Mouse (Mus musculus) limb, embryonic 14.5 days (tissue): Measurements from ENCODE around the gene Shox2. TPM values are rescaled to one million over a fixed set of nuclear protein-coding genes. Genes with fewer than 3 reads are reported as not detected.
A peak's percentile ranks its signal among the peaks of the same experiment; 100 is the strongest.

Source experiments
- ATAC-seq: fragments of 200-750 bp; cut with Nextera tagmentation; 2 replicates; pipeline ENCODE4 v1.8.0; 2017; ENCODE audit warnings: low read depth, moderate number of reproducible peaks, moderate TSS enrichment; ENCODE audit not compliant: low FRiP score
- DNase-seq: peaks from one replicate; pipeline ENCODE4 v3.0.0-alpha.2; 2015; ENCODE audit warnings: low spot score
- H3K27ac ChIP-seq: fragments of 300-500 bp; sonication (generic); replicated peaks from 2 replicates; pipeline ENCODE4 v1.5.1; 2014; ENCODE audit warnings: low read depth, mild to moderate bottlenecking, low read length, moderate library complexity, mixed read lengths
- H3K27me3 ChIP-seq: fragments of 300-500 bp; sonication (generic); 2 replicates; pipeline ENCODE4 v1.6.1; 2014; ENCODE audit warnings: low read length, mixed read lengths; ENCODE audit not compliant: control insufficient read depth, insufficient read depth
- H3K36me3 ChIP-seq: fragments of 300-500 bp; sonication (generic); 2 replicates; pipeline ENCODE4 v1.6.1; 2014; ENCODE audit warnings: mild to moderate bottlenecking, low read length, moderate library complexity, mixed read lengths; ENCODE audit not compliant: control insufficient read depth, insufficient read depth
- H3K4me1 ChIP-seq: fragments of 300-500 bp; sonication (generic); 2 replicates; pipeline ENCODE4 v1.6.1; 2014; ENCODE audit warnings: antibody characterized with exemption, low read length, mixed read lengths; ENCODE audit not compliant: control insufficient read depth, insufficient read depth
- H3K4me2 ChIP-seq: fragments of 300-500 bp; sonication (generic); replicated peaks from 2 replicates; pipeline ENCODE4 v1.6.1; 2014; ENCODE audit warnings: low read depth, mild to moderate bottlenecking, low read length, moderate library complexity; ENCODE audit not compliant: severe bottlenecking
- H3K4me3 ChIP-seq: fragments of 300-500 bp; sonication (generic); replicated peaks from 2 replicates; pipeline ENCODE4 v1.5.1; 2014; ENCODE audit warnings: low read length
- H3K9ac ChIP-seq: fragments of 300-500 bp; sonication (generic); 2 replicates; pipeline ENCODE4 v1.6.1; 2014; ENCODE audit warnings: mild to moderate bottlenecking, low read depth, low read length, moderate library complexity; ENCODE audit not compliant: severe bottlenecking
- H3K9me3 ChIP-seq: fragments of 300-500 bp; sonication (generic); 2 replicates; pipeline ENCODE4 v1.6.1; 2016; ENCODE audit warnings: low read length; ENCODE audit not compliant: control insufficient read depth
- POLR2A ChIP-seq: fragments of 200-500 bp; IDR thresholded peaks from 2 replicates; pipeline ENCODE4 v1.8.0; 2012; ENCODE audit warnings: inconsistent platforms, mild to moderate bottlenecking, moderate library complexity, borderline replicate concordance; ENCODE audit not compliant: insufficient read depth, insufficient read length; ENCODE audit errors: extremely low read depth
- WGBS: fragments of 180-500 bp; shearing (Covaris S2); extraction: QIAGEN DNeasy Blood & Tissue Kit; methylation state at CpG from one replicate; pipeline ENCODE4 v1.1.7; 2014; 5-methylcytosine and 5-hydroxymethylcytosine counted together
- polyA plus RNA-seq, 2 experiments: library from polyadenylated mRNA; depleted of rRNA in 1 of 2; stranded (reverse) in 1 of 2; unstranded in 1 of 2; fragments of >200 nt; fragmentation: Nextera tagmentation in 1 of 2; extraction: Ambion mirVana in 1 of 2; gene quantifications; 2 replicates each; pipeline versions ENCODE4 v1.2.1 to v1.2.3; 2012 to 2014

Shox2 gene
- polyA plus RNA-seq, 2 experiments: 36.5 to 58.8 TPM

- ATAC-seq (peak; percentile 10; the same call in 1 of the 2 replicates), DNase-seq (no peak)
- H3K9ac ChIP-seq: peak overlapping the region; percentile 48
Measured at GRCm38 (mm10) chr3:66982181-66982911, 775 bp upstream of the Shox2 start.

DNA sequence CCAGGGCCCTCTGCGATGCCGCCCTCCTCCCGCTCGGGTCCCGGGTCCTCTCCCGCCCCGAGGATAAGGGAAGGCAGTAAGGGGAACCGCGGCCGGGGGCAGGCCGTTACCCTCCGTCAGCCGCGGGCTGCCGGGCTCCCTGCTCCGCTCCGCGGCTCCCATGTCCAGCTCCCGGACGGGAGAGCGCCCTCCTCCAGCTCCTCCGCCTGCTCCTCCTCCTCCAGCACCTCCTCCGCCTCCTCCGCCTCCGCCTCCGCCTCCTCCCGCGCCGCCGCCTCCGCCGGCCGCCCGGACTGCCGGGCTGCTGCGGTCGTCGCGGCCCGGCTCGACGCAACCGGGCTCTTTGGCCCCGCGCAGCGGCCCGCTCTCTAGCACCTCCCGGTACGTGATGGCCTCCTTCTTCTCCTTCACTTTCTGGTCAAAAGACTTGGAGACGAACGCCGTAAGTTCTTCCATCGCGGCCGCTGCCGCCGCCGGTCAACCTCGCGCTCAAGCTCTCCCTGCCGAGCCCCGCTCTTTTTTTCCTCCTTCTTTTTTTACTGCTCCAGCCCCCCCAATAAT lies 390 bp downstream of the Shox2 start, which contains the start of gene Rsrc1:
Gene Rsrc1, plus strand, starts transcription at position 290 of the 561 bp plus-strand sequence.
- H3K9me3 ChIP-seq: no peaks in the 10 kb centered on the region
- peak within 1 kb of the TSS; percentile 67 for H3K4me2 ChIP-seq
- ATAC-seq (peak; percentile 20), DNase-seq (no peak)
- peak within 1 kb of the TSS; percentile 91 for H3K9ac ChIP-seq
- no peaks in the 10 kb centered on the region for H3K36me3 ChIP-seq
- WGBS: under 1% methylated on average over 28 of the region's 62 CpGs
- peak within 1 kb of the TSS; percentile 96 for H3K27ac ChIP-seq
- peaks cover 4% of the 10 kb centered on the region; the same call in 1 of the 2 replicates for H3K4me1 ChIP-seq
- peak within 1 kb of the TSS; percentile 66 for H3K4me3 ChIP-seq
- H3K27me3 ChIP-seq: peaks cover 55% of the 10 kb centered on the region
- no peak for TF ChIP-seq POLR2A

More at GRCm38 (mm10) chr3:66982181-66982911, 775 bp upstream of the Shox2 start:
- H3K27ac ChIP-seq: peak overlapping the region; percentile 65
- peak overlapping the region; percentile 67 for H3K4me2 ChIP-seq
- H3K4me3 ChIP-seq: peak overlapping the region; percentile 66
- peaks cover 10% of the 10 kb centered on the region; the same call in 1 of the 2 replicates for H3K4me1 ChIP-seq
- H3K27me3 ChIP-seq: peaks cover 47% of the 10 kb centered on the region
- WGBS: under 1% methylated on average over 28 of the region's 29 CpGs
- TF ChIP-seq POLR2A: no peak
- H3K36me3 ChIP-seq: no peaks in the 10 kb centered on the region
- H3K9me3 ChIP-seq: no peaks in the 10 kb centered on the region

- no peak for TF ChIP-seq POLR2A
- WGBS: 1% methylated on average over 29 of the region's 29 CpGs
- H3K4me3 ChIP-seq: peak overlapping the region; percentile 66
- 0 out of 2 replicates have a peak, but pooled peaks cover under 1% of the 10 kb centered on the region for H3K36me3 ChIP-seq
- H3K27ac ChIP-seq: peak overlapping the region; percentile 96
- ATAC-seq (no peak), DNase-seq (no peak)
- H3K9me3 ChIP-seq: no peaks in the 10 kb centered on the region
- H3K9ac ChIP-seq: peak overlapping the region; percentile 91
- H3K27me3 ChIP-seq: peaks cover 59% of the 10 kb centered on the region
- 0 out of 2 replicates have a peak, but pooled peaks cover 3% of the 10 kb centered on the region for H3K4me1 ChIP-seq
- peak overlapping the region; percentile 67 for H3K4me2 ChIP-seq
Measured at GRCm38 (mm10) chr3:66980111-66980975, 1.2 kb downstream of the Shox2 start.

- H3K4me3 ChIP-seq: peak overlapping the region; percentile 66
- H3K36me3 ChIP-seq: 0 out of 2 replicates have a peak, but pooled peaks cover 3% of the 10 kb centered on the region
- H3K9me3 ChIP-seq: no peaks in the 10 kb centered on the region
- no peak for TF ChIP-seq POLR2A
- no peak for ATAC-seq
- peak overlapping the region; percentile 67 for H3K4me2 ChIP-seq
- no peak for DNase-seq
- peak overlapping the region; percentile 96 for H3K27ac ChIP-seq
- 6% methylated on average over 9 of the region's 9 CpGs for WGBS
- H3K9ac ChIP-seq: peak overlapping the region; percentile 91
- H3K4me1 ChIP-seq: 0 out of 2 replicates have a peak, but pooled peaks cover 3% of the 10 kb centered on the region
- peaks cover 67% of the 10 kb centered on the region for H3K27me3 ChIP-seq
Measured at GRCm38 (mm10) chr3:66979491-66979890, 2.1 kb downstream of the Shox2 start.
